Mouse (Mus musculus) 3134 (cell line): ENCODE measurements around the gene Dapk1.
"Not testable (repeated sequence)": the region's sequence is repeated elsewhere in the genome, so short reads cannot be mapped to it uniquely, and the experiment has no call there.

ENCODE experiments used
- DNase-seq: peaks from one replicate; pipeline ENCODE4 v3.0.0-alpha.2; 2011; ENCODE audit warnings: low spot score; ENCODE audit not compliant: insufficient read length; ENCODE audit errors: extremely low read depth

Gene Dapk1

GRCm38 (mm10) chr13:60601436-60602415, at the start of gene Dapk1:
Gene Dapk1 (plus strand): TSS chr13:60601947.
- DNase-seq = no peak

- no peak for DNase-seq
Observed at GRCm38 (mm10) chr13:60553326-60553725, 48.4 kb upstream of the Dapk1 start.

- DNase-seq = no peak
Observed at GRCm38 (mm10) chr13:60556476-60556875, 45.3 kb upstream of the Dapk1 start.

GRCm38 (mm10) chr13:60556911-60557310, 44.8 kb upstream of the Dapk1 start:
- DNase-seq = no peak

- no peak for DNase-seq
Observed at GRCm38 (mm10) chr13:60564303-60564702, 37.4 kb upstream of the Dapk1 start.

- DNase-seq = no peak
Observed at GRCm38 (mm10) chr13:60568934-60569548, 32.7 kb upstream of the Dapk1 start.

GRCm38 (mm10) chr13:60569549-60569941, 32.2 kb upstream of the Dapk1 start:
- DNase-seq = no peak

GRCm38 (mm10) chr13:60573541-60573940, 28.2 kb upstream of the Dapk1 start:
- DNase-seq = no peak

- DNase-seq = no peak
Observed at GRCm38 (mm10) chr13:60573971-60574370, 27.8 kb upstream of the Dapk1 start.

GRCm38 (mm10) chr13:60578541-60578940, 23.2 kb upstream of the Dapk1 start:
- no peak for DNase-seq

- no peak for DNase-seq
Observed at GRCm38 (mm10) chr13:60594866-60595265, 6.9 kb upstream of the Dapk1 start.

- no peak for DNase-seq
Observed at GRCm38 (mm10) chr13:60595519-60595918, 6.2 kb upstream of the Dapk1 start.

GRCm38 (mm10) chr13:60602416-60603251, 887 bp downstream of the Dapk1 start:
- DNase-seq = no peak

- DNase-seq = no peak
Observed at GRCm38 (mm10) chr13:60603252-60603562, 1.5 kb downstream of the Dapk1 start.

GRCm38 (mm10) chr13:60607411-60607810, 5.7 kb downstream of the Dapk1 start:
- DNase-seq = no peak

- DNase-seq = no peak
Observed at GRCm38 (mm10) chr13:60608411-60609046, 6.8 kb downstream of the Dapk1 start.

GRCm38 (mm10) chr13:60609234-60609633, 7.5 kb downstream of the Dapk1 start:
- DNase-seq = no peak

GRCm38 (mm10) chr13:60610558-60610957, 8.8 kb downstream of the Dapk1 start:
- DNase-seq = no peak

GRCm38 (mm10) chr13:60610971-60611370, 9.2 kb downstream of the Dapk1 start:
- DNase-seq = not testable (repeated sequence)

GRCm38 (mm10) chr13:60612160-60612559, 10.4 kb downstream of the Dapk1 start:
- DNase-seq = no peak

GRCm38 (mm10) chr13:60614154-60614553, 12.4 kb downstream of the Dapk1 start:
- no peak for DNase-seq
